Mouse (Mus musculus) stomach, embryonic 14.5 days (tissue): ENCODE measurements around the gene Rp9. TPM values are rescaled to one million over a fixed set of nuclear protein-coding genes. Genes with fewer than 3 reads are reported as not detected.

Experiments used
- ATAC-seq: fragments of 200-750 bp; cut with Nextera tagmentation; 2 replicates; pipeline ENCODE4 v1.8.0; 2017; ENCODE audit warnings: low read depth, moderate TSS enrichment; ENCODE audit not compliant: insufficient number of reproducible peaks, insufficient read depth, low FRiP score
- H3K27ac ChIP-seq: fragments of 300-500 bp; sonication (generic); 2 replicates; pipeline ENCODE4 v1.5.1; 2014; ENCODE audit warnings: mild to moderate bottlenecking, low read length, moderate library complexity, mixed read lengths
- H3K27me3 ChIP-seq: fragments of 300-500 bp; sonication (generic); 2 replicates; pipeline ENCODE4 v1.6.1; 2014; ENCODE audit warnings: low read length, control low read depth, mixed read lengths; ENCODE audit not compliant: control insufficient read depth, insufficient read depth
- H3K36me3 ChIP-seq: fragments of 300-500 bp; sonication (generic); 2 replicates; pipeline ENCODE4 v1.6.1; 2014; ENCODE audit warnings: mild to moderate bottlenecking, control low read depth, low read length, moderate library complexity, mixed read lengths; ENCODE audit not compliant: control insufficient read depth, insufficient read depth
- H3K4me1 ChIP-seq: fragments of 300-500 bp; sonication (generic); 2 replicates; pipeline ENCODE4 v1.6.1; 2014; ENCODE audit warnings: low read length, control low read depth, mixed read lengths; ENCODE audit not compliant: control insufficient read depth, insufficient read depth
- H3K4me2 ChIP-seq: fragments of 300-500 bp; sonication (generic); replicated peaks from 2 replicates; pipeline ENCODE4 v1.6.1; 2014; ENCODE audit warnings: low read depth, low read length, control low read depth
- H3K4me3 ChIP-seq: fragments of 300-500 bp; sonication (generic); 2 replicates; pipeline ENCODE4 v1.5.1; 2014; ENCODE audit warnings: low read depth, low read length, control low read depth
- H3K9ac ChIP-seq: fragments of 300-500 bp; sonication (generic); replicated peaks from 2 replicates; pipeline ENCODE4 v1.6.1; 2014; ENCODE audit warnings: low read depth, mild to moderate bottlenecking, control low read depth, low read length, moderate library complexity, mixed read lengths
- H3K9me3 ChIP-seq: fragments of 300-500 bp; sonication (generic); 2 replicates; pipeline ENCODE4 v1.6.1; 2016; ENCODE audit warnings: low read depth, low read length, control low read depth; ENCODE audit not compliant: control insufficient read depth
- WGBS: fragments of 180-500 bp; shearing (Covaris S2); extraction: QIAGEN DNeasy Blood & Tissue Kit; methylation state at CpG from one replicate; pipeline ENCODE4 v1.1.7; 2014; 5-methylcytosine and 5-hydroxymethylcytosine counted together
- polyA plus RNA-seq: library from polyadenylated mRNA; unstranded; fragments of >200 nt; fragmentation: Nextera tagmentation; extraction: Ambion mirVana; gene quantifications from 2 replicates; pipeline ENCODE4 v1.2.1, GENCODE M21; 2014

Rp9 gene
- polyA plus RNA-seq, 1 experiment from 2014 or later = 84.9 TPM

- no peaks in the 10 kb centered on the region for H3K9me3 ChIP-seq
- ATAC-seq = 0 out of 2 replicates have a peak, but pooled peaks have one; percentile 62
- H3K4me3 ChIP-seq = no peak overlapping the region
- no peak overlapping the region for H3K4me2 ChIP-seq
- H3K27me3 ChIP-seq = no peaks in the 10 kb centered on the region
- no peak overlapping the region for H3K9ac ChIP-seq
- H3K36me3 ChIP-seq = peaks cover 82% of the 10 kb centered on the region
- H3K27ac ChIP-seq = no peak overlapping the region
- H3K4me1 ChIP-seq = no peaks in the 10 kb centered on the region
- 84% methylated on average over 10 of the region's 10 CpGs for WGBS
Observed at GRCm38 (mm10) chr9:22453501-22453924, 16.0 kb downstream of the Rp9 start.

- Histone ChIP-seq H3K9me3 (no peaks in the 10 kb centered on the region), H3K9ac (no peak overlapping the region), H3K4me1 (no peaks in the 10 kb centered on the region), H3K4me3 (no peak overlapping the region), H3K36me3 (peaks cover 86% of the 10 kb centered on the region), H3K27ac (no peak overlapping the region), H3K27me3 (no peaks in the 10 kb centered on the region), H3K4me2 (no peak overlapping the region)
- WGBS = 90% methylated on average over 10 of the region's 10 CpGs
- no peak for ATAC-seq
Observed at GRCm38 (mm10) chr9:22452697-22453096, 16.8 kb downstream of the Rp9 start.

GRCm38 (mm10) chr9:22449209-22449608, 20.3 kb downstream of the Rp9 start:
- H3K4me1 ChIP-seq = no peaks in the 10 kb centered on the region
- WGBS = 88% methylated on average over 6 of the region's 6 CpGs
- no peak overlapping the region for H3K4me3 ChIP-seq
- no peak overlapping the region for H3K4me2 ChIP-seq
- peaks cover 65% of the 10 kb centered on the region for H3K36me3 ChIP-seq
- no peaks in the 10 kb centered on the region for H3K27me3 ChIP-seq
- H3K9me3 ChIP-seq = no peaks in the 10 kb centered on the region
- no peak for ATAC-seq
- no peak overlapping the region for H3K27ac ChIP-seq
- H3K9ac ChIP-seq = no peak overlapping the region

GRCm38 (mm10) chr9:22448420-22448819, 21.1 kb downstream of the Rp9 start:
- H3K36me3 ChIP-seq = peaks cover 59% of the 10 kb centered on the region
- ATAC-seq = no peak
- H3K27me3 ChIP-seq = no peaks in the 10 kb centered on the region
- no peak overlapping the region for H3K27ac ChIP-seq
- no peaks in the 10 kb centered on the region for H3K9me3 ChIP-seq
- no peaks in the 10 kb centered on the region for H3K4me1 ChIP-seq
- no peak overlapping the region for H3K9ac ChIP-seq
- no peak overlapping the region for H3K4me3 ChIP-seq
- H3K4me2 ChIP-seq = no peak overlapping the region
- 88% methylated on average over 13 of the region's 13 CpGs for WGBS

- Histone ChIP-seq H3K4me3 (no peak overlapping the region), H3K4me1 (no peaks in the 10 kb centered on the region), H3K4me2 (no peak overlapping the region), H3K9me3 (no peaks in the 10 kb centered on the region), H3K27ac (no peak overlapping the region), H3K36me3 (peaks cover 47% of the 10 kb centered on the region), H3K9ac (no peak overlapping the region), H3K27me3 (no peaks in the 10 kb centered on the region)
- 90% methylated on average over 5 of the region's 5 CpGs for WGBS
- no peak for ATAC-seq
Observed at GRCm38 (mm10) chr9:22447213-22447612, 22.3 kb downstream of the Rp9 start.

GRCm38 (mm10) chr9:22445123-22445522, 24.4 kb downstream of the Rp9 start:
- Histone ChIP-seq H3K4me2 (no peak overlapping the region), H3K27me3 (no peaks in the 10 kb centered on the region), H3K9me3 (no peaks in the 10 kb centered on the region), H3K4me1 (no peaks in the 10 kb centered on the region), H3K4me3 (no peak overlapping the region), H3K9ac (no peak overlapping the region), H3K27ac (no peak overlapping the region), H3K36me3 (peaks cover 26% of the 10 kb centered on the region)
- WGBS = 91% methylated on average over 1 of the region's 1 CpGs
- no peak for ATAC-seq

- Histone ChIP-seq H3K4me1 (no peaks in the 10 kb centered on the region), H3K9ac (no peak overlapping the region), H3K27me3 (no peaks in the 10 kb centered on the region), H3K4me2 (no peak overlapping the region), H3K9me3 (no peaks in the 10 kb centered on the region), H3K4me3 (no peak overlapping the region), H3K36me3 (peaks cover 8% of the 10 kb centered on the region; the same call in 1 of the 2 replicates), H3K27ac (no peak overlapping the region)
- ATAC-seq = no peak
- 90% methylated on average over 10 of the region's 10 CpGs for WGBS
Observed at GRCm38 (mm10) chr9:22443157-22443556, 26.4 kb downstream of the Rp9 start.

GRCm38 (mm10) chr9:22438826-22439225, 30.7 kb downstream of the Rp9 start:
- H3K27ac ChIP-seq = no peak overlapping the region
- WGBS = 64% methylated on average over 1 of the region's 1 CpGs
- no peaks in the 10 kb centered on the region for H3K4me1 ChIP-seq

GRCm38 (mm10) chr9:22434101-22434500, 35.4 kb downstream of the Rp9 start:
- no peak for ATAC-seq
- Histone ChIP-seq H3K27ac (no peak overlapping the region), H3K4me2 (no peak overlapping the region), H3K4me3 (no peak overlapping the region), H3K9me3 (no peaks in the 10 kb centered on the region), H3K36me3 (no peaks in the 10 kb centered on the region), H3K4me1 (no peaks in the 10 kb centered on the region), H3K27me3 (no peaks in the 10 kb centered on the region), H3K9ac (no peak overlapping the region)
- 92% methylated on average over 2 of the region's 2 CpGs for WGBS

More at GRCm38 (mm10) chr9:22438826-22439225, 30.7 kb downstream of the Rp9 start:
- ATAC-seq = no peak
- Histone ChIP-seq H3K36me3 (no peaks in the 10 kb centered on the region), H3K9me3 (no peaks in the 10 kb centered on the region), H3K4me3 (no peak overlapping the region), H3K9ac (no peak overlapping the region), H3K4me2 (no peak overlapping the region), H3K27me3 (no peaks in the 10 kb centered on the region)
